Mouse (Mus musculus): ENCODE data around the gene Ren1. TPM values are rescaled to one million over a fixed set of nuclear protein-coding genes. Genes with fewer than 3 reads are reported as not detected.

The Ren1 gene
- polyA plus RNA-seq, 1 experiment from 2014 or later: 5.9 TPM

GRCm38 (mm10) chr1:133316577-133316976, 33.7 kb upstream of the Ren1 start:
- Histone ChIP-seq H3K9ac (ENCODE audit: low read depth, low read length) (no peak overlapping the region), H3K36me3 (ENCODE audit: control insufficient read depth, insufficient read depth, low read length) (no peaks in the 10 kb centered on the region), H3K9me3 (ENCODE audit: control insufficient read depth, low read length) (0 out of 2 replicates have a peak, but pooled peaks cover 4% of the 10 kb centered on the region), H3K4me2 (ENCODE audit: low read depth, low read length) (no peak overlapping the region), H3K27me3 (replicated peaks; ENCODE audit: control insufficient read depth, insufficient read depth, low read length) (no peaks in the 10 kb centered on the region), H3K4me1 (ENCODE audit: control insufficient read depth, insufficient read depth, low read length) (no peaks in the 10 kb centered on the region), H3K4me3 (ENCODE audit: low read depth, low read length) (no peak overlapping the region), H3K27ac (replicated peaks; ENCODE audit: low read depth, low read length) (no peak overlapping the region)
- 83% methylated on average over 4 of the region's 4 CpGs for WGBS
- no peak for DNase-seq (ENCODE audit: low spot score)
- no peak for ATAC-seq (ENCODE audit: low read depth)

DNA sequence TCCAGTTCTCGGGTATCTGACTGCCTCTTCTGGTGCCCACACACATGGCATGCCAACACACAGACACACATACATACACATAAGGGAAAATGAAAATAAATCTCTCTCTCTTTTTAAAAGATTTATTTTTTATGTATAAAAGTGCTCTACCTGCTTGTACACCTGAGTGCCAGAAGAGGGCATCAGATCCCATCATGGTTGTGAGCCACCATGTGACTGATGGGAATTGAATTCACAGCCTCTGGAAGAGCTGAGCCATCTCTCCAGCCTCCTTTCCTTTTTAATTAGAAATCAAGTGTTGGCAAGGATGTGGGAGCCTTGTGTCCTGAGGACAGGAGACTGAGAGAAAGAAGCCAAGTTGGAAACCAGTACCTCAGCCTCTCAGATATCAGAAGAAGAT, 33.2 kb upstream of the Ren1 start:
- H3K27ac ChIP-seq (replicated peaks; ENCODE audit: low read depth, low read length): no peak overlapping the region
- H3K27me3 ChIP-seq (replicated peaks; ENCODE audit: control insufficient read depth, insufficient read depth, low read length): no peaks in the 10 kb centered on the region
- no peak overlapping the region for H3K9ac ChIP-seq (ENCODE audit: low read depth, low read length)
- H3K9me3 ChIP-seq (ENCODE audit: control insufficient read depth, low read length): 0 out of 2 replicates have a peak, but pooled peaks cover 4% of the 10 kb centered on the region
- DNase-seq (ENCODE audit: low spot score) (no peak), ATAC-seq (ENCODE audit: low read depth) (no peak)
- H3K4me3 ChIP-seq (ENCODE audit: low read depth, low read length): no peak overlapping the region
- WGBS: 71% methylated on average over 1 of the region's 1 CpGs
- no peaks in the 10 kb centered on the region for H3K4me1 ChIP-seq (ENCODE audit: control insufficient read depth, insufficient read depth, low read length)
- H3K4me2 ChIP-seq (ENCODE audit: low read depth, low read length): no peak overlapping the region
- H3K36me3 ChIP-seq (ENCODE audit: control insufficient read depth, insufficient read depth, low read length): no peaks in the 10 kb centered on the region

- H3K4me1 ChIP-seq (ENCODE audit: control insufficient read depth, insufficient read depth, low read length): no peaks in the 10 kb centered on the region
- no peak within 1 kb of the TSS for H3K4me2 ChIP-seq (ENCODE audit: low read depth, low read length)
- H3K36me3 ChIP-seq (ENCODE audit: control insufficient read depth, insufficient read depth, low read length): no peaks in the 10 kb centered on the region
- 84% methylated on average over 13 of the region's 13 CpGs for WGBS
- DNase-seq (ENCODE audit: low spot score) (no peak), ATAC-seq (ENCODE audit: low read depth) (0 out of 2 replicates have a peak, but pooled peaks have one; percentile 18)
- H3K4me3 ChIP-seq (ENCODE audit: low read depth, low read length): no peak within 1 kb of the TSS
- 0 out of 2 replicates have a peak, but pooled peaks cover 4% of the 10 kb centered on the region for H3K9me3 ChIP-seq (ENCODE audit: control insufficient read depth, low read length)
- H3K27me3 ChIP-seq (replicated peaks; ENCODE audit: control insufficient read depth, insufficient read depth, low read length): no peaks in the 10 kb centered on the region
- H3K27ac ChIP-seq (replicated peaks; ENCODE audit: low read depth, low read length): no peak within 1 kb of the TSS
- no peak within 1 kb of the TSS for H3K9ac ChIP-seq (ENCODE audit: low read depth, low read length)
These were observed 28.9 kb upstream of the Ren1 start, which contains the start of gene Kiss1 for GRCm38 (mm10) chr1:133321267-133321925. Kiss1 (plus strand) TSS chr1:133321875.

GRCm38 (mm10) chr1:133323333-133323732, 27.0 kb upstream of the Ren1 start:
- peak; percentile 22; the same call in 1 of the 2 replicates for ATAC-seq (ENCODE audit: low read depth)
- no peak overlapping the region for H3K9ac ChIP-seq (ENCODE audit: low read depth, low read length)

DNA sequence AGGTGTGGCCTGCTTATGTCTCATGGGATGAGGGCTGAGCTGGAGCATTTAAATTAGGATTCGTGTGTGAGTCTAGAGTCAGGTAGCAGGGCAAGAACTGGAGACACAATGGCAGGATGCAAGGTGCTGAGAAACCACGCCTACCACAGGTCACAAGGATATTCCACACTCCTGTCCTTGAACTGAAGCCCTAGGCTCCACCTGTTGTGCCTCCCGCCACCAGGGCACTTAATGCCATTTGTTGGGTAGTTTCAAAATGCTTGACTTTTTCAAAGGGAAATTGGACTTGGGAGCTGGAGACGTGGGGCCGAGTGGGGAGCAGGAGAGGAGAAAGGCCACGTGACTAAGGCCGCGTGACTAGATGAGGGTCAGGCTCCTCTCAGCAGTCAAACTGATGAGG, 24.4 kb upstream of the Ren1 start:
- Histone ChIP-seq H3K4me2 (ENCODE audit: low read depth, low read length) (no peak overlapping the region), H3K4me3 (ENCODE audit: low read depth, low read length) (no peak overlapping the region), H3K36me3 (ENCODE audit: control insufficient read depth, insufficient read depth, low read length) (no peaks in the 10 kb centered on the region), H3K27ac (replicated peaks; ENCODE audit: low read depth, low read length) (no peak overlapping the region), H3K27me3 (replicated peaks; ENCODE audit: control insufficient read depth, insufficient read depth, low read length) (peaks cover 28% of the 10 kb centered on the region), H3K9me3 (ENCODE audit: control insufficient read depth, low read length) (no peaks in the 10 kb centered on the region), H3K4me1 (ENCODE audit: control insufficient read depth, insufficient read depth, low read length) (peaks cover 2% of the 10 kb centered on the region; the same call in 1 of the 2 replicates), H3K9ac (ENCODE audit: low read depth, low read length) (no peak overlapping the region)
- ATAC-seq (ENCODE audit: low read depth) (no peak), DNase-seq (ENCODE audit: low spot score) (no peak)
- 81% methylated on average over 8 of the region's 8 CpGs for WGBS

More at GRCm38 (mm10) chr1:133323333-133323732, 27.0 kb upstream of the Ren1 start:
- no peak overlapping the region for H3K27ac ChIP-seq (replicated peaks; ENCODE audit: low read depth, low read length)
- H3K4me3 ChIP-seq (ENCODE audit: low read depth, low read length): no peak overlapping the region
- no peak overlapping the region for H3K4me2 ChIP-seq (ENCODE audit: low read depth, low read length)
- H3K27me3 ChIP-seq (replicated peaks; ENCODE audit: control insufficient read depth, insufficient read depth, low read length): peaks cover 4% of the 10 kb centered on the region
- peak; percentile 42 for DNase-seq (ENCODE audit: low spot score)
- no peaks in the 10 kb centered on the region for H3K36me3 ChIP-seq (ENCODE audit: control insufficient read depth, insufficient read depth, low read length)
- 31% methylated on average over 5 of the region's 5 CpGs for WGBS
- no peaks in the 10 kb centered on the region for H3K4me1 ChIP-seq (ENCODE audit: control insufficient read depth, insufficient read depth, low read length)
- no peaks in the 10 kb centered on the region for H3K9me3 ChIP-seq (ENCODE audit: control insufficient read depth, low read length)

DNA sequence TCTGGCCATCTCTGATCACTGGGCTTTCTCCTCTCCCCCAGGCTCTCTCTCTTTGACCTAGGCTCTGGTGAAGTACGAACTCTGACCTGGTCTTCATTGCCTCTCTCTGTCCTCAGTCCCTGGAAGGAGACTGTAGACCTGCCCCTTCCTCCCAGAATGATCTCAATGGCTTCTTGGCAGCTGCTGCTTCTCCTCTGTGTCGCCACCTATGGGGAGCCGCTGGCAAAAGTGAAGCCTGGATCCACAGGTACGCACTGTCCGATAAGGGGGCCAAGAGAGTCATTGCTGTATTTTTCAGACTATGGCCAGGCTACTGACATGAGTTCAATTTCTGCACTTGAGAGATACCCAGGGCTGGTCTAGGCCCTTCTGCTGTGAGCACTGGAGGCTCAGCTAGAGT, 23.2 kb upstream of the Ren1 start:
- peaks cover 31% of the 10 kb centered on the region for H3K27me3 ChIP-seq (replicated peaks; ENCODE audit: control insufficient read depth, insufficient read depth, low read length)
- 47% methylated on average over 5 of the region's 5 CpGs for WGBS
- no peak overlapping the region for H3K4me3 ChIP-seq (ENCODE audit: low read depth, low read length)
- no peak for ATAC-seq (ENCODE audit: low read depth)
- H3K27ac ChIP-seq (replicated peaks; ENCODE audit: low read depth, low read length): no peak overlapping the region
- peaks cover 2% of the 10 kb centered on the region; the same call in 1 of the 2 replicates for H3K4me1 ChIP-seq (ENCODE audit: control insufficient read depth, insufficient read depth, low read length)
- H3K4me2 ChIP-seq (ENCODE audit: low read depth, low read length): no peak overlapping the region
- no peak for DNase-seq (ENCODE audit: low spot score)
- no peaks in the 10 kb centered on the region for H3K36me3 ChIP-seq (ENCODE audit: control insufficient read depth, insufficient read depth, low read length)
- H3K9ac ChIP-seq (ENCODE audit: low read depth, low read length): no peak overlapping the region
- no peaks in the 10 kb centered on the region for H3K9me3 ChIP-seq (ENCODE audit: control insufficient read depth, low read length)

GRCm38 (mm10) chr1:133328299-133328795, 22.0 kb upstream of the Ren1 start:
- H3K36me3 ChIP-seq (ENCODE audit: control insufficient read depth, insufficient read depth, low read length): no peaks in the 10 kb centered on the region
- ATAC-seq (ENCODE audit: low read depth) (no peak), DNase-seq (ENCODE audit: low spot score) (no peak)
- peaks cover 2% of the 10 kb centered on the region; the same call in 1 of the 2 replicates for H3K4me1 ChIP-seq (ENCODE audit: control insufficient read depth, insufficient read depth, low read length)
- H3K9me3 ChIP-seq (ENCODE audit: control insufficient read depth, low read length): no peaks in the 10 kb centered on the region
- peaks cover 31% of the 10 kb centered on the region for H3K27me3 ChIP-seq (replicated peaks; ENCODE audit: control insufficient read depth, insufficient read depth, low read length)
- H3K9ac ChIP-seq (ENCODE audit: low read depth, low read length): no peak overlapping the region
- H3K4me2 ChIP-seq (ENCODE audit: low read depth, low read length): no peak overlapping the region
- WGBS: 66% methylated on average over 6 of the region's 6 CpGs
- H3K4me3 ChIP-seq (ENCODE audit: low read depth, low read length): no peak overlapping the region
- no peak overlapping the region for H3K27ac ChIP-seq (replicated peaks; ENCODE audit: low read depth, low read length)

- WGBS: 8% methylated on average over 30 of the region's 34 CpGs
- peak overlapping the region; percentile 28 for H3K4me3 ChIP-seq (ENCODE audit: low read depth, low read length)
- no peaks in the 10 kb centered on the region for H3K9me3 ChIP-seq (ENCODE audit: control insufficient read depth, low read length)
- no peak for DNase-seq (ENCODE audit: low spot score)
- ATAC-seq (ENCODE audit: low read depth): 0 out of 2 replicates have a peak, but pooled peaks have one; percentile 9
- H3K27me3 ChIP-seq (replicated peaks; ENCODE audit: control insufficient read depth, insufficient read depth, low read length): peaks cover 31% of the 10 kb centered on the region
- H3K27ac ChIP-seq (replicated peaks; ENCODE audit: low read depth, low read length): no peak overlapping the region
- H3K4me1 ChIP-seq (ENCODE audit: control insufficient read depth, insufficient read depth, low read length): peaks cover 2% of the 10 kb centered on the region; the same call in 1 of the 2 replicates
- peak overlapping the region; percentile 40; the same call in 1 of the 2 replicates for H3K9ac ChIP-seq (ENCODE audit: low read depth, low read length)
- peak overlapping the region; percentile 52 for H3K4me2 ChIP-seq (ENCODE audit: low read depth, low read length)
- H3K36me3 ChIP-seq (ENCODE audit: control insufficient read depth, insufficient read depth, low read length): no peaks in the 10 kb centered on the region
These were observed 21.2 kb upstream of the Ren1 start for GRCm38 (mm10) chr1:133328896-133329637.
